Mouse (Mus musculus): ENCODE measurements around the gene Tecpr1.

The Tecpr1 gene

GRCm38 (mm10) chr5:144218061-144218460, 5.4 kb downstream of the Tecpr1 start:
- no peak for DNase-seq (ENCODE audit: extremely low read depth, insufficient read length, low spot score)

- no peak for DNase-seq (ENCODE audit: extremely low read depth, insufficient read length, low spot score)
These were observed 7.4 kb downstream of the Tecpr1 start for GRCm38 (mm10) chr5:144215992-144216391.

- no peak for DNase-seq (ENCODE audit: extremely low read depth, insufficient read length, low spot score)
These were observed 9.0 kb downstream of the Tecpr1 start for GRCm38 (mm10) chr5:144214453-144214852.

GRCm38 (mm10) chr5:144207478-144207877, 15.9 kb downstream of the Tecpr1 start:
- no peak for DNase-seq (ENCODE audit: extremely low read depth, insufficient read length, low spot score)

GRCm38 (mm10) chr5:144206069-144206468, 17.3 kb downstream of the Tecpr1 start:
- DNase-seq (ENCODE audit: extremely low read depth, insufficient read length, low spot score), result no peak

GRCm38 (mm10) chr5:144204911-144205310, 18.5 kb downstream of the Tecpr1 start:
- no peak for DNase-seq (ENCODE audit: extremely low read depth, insufficient read length, low spot score)

- no peak for DNase-seq (ENCODE audit: extremely low read depth, insufficient read length, low spot score)
These were observed 19.1 kb downstream of the Tecpr1 start for GRCm38 (mm10) chr5:144204303-144204702.

GRCm38 (mm10) chr5:144203398-144203959, 19.9 kb downstream of the Tecpr1 start:
- no peak for DNase-seq (ENCODE audit: extremely low read depth, insufficient read length, low spot score)

- DNase-seq (ENCODE audit: extremely low read depth, insufficient read length, low spot score), result no peak
These were observed 21.0 kb downstream of the Tecpr1 start for GRCm38 (mm10) chr5:144202430-144202829.

GRCm38 (mm10) chr5:144200616-144201015, 22.8 kb downstream of the Tecpr1 start:
- no peak for DNase-seq (ENCODE audit: extremely low read depth, insufficient read length, low spot score)

- DNase-seq (ENCODE audit: extremely low read depth, insufficient read length, low spot score), result no peak
These were observed 27.8 kb downstream of the Tecpr1 start for GRCm38 (mm10) chr5:144195567-144195966.

- DNase-seq (ENCODE audit: extremely low read depth, insufficient read length, low spot score), result no peak
These were observed 29.0 kb downstream of the Tecpr1 start for GRCm38 (mm10) chr5:144194416-144194815.

- no peak for DNase-seq (ENCODE audit: extremely low read depth, insufficient read length, low spot score)
These were observed 30.7 kb downstream of the Tecpr1 start for GRCm38 (mm10) chr5:144192673-144193072.

- no peak for DNase-seq (ENCODE audit: extremely low read depth, insufficient read length, low spot score)
These were observed 32.4 kb downstream of the Tecpr1 start for GRCm38 (mm10) chr5:144191026-144191425.

GRCm38 (mm10) chr5:144189950-144190583, 33.3 kb downstream of the Tecpr1 start, which contains the start of gene Bhlha15:
Bhlha15 (plus strand) TSS chr5:144190286.
- no peak for DNase-seq (ENCODE audit: extremely low read depth, insufficient read length, low spot score)

GRCm38 (mm10) chr5:144189327-144189726, 34.1 kb downstream of the Tecpr1 start:
- no peak for DNase-seq (ENCODE audit: extremely low read depth, insufficient read length, low spot score)

- DNase-seq (ENCODE audit: extremely low read depth, insufficient read length, low spot score), result no peak
These were observed 35.0 kb downstream of the Tecpr1 start for GRCm38 (mm10) chr5:144188422-144188821.

- no peak for DNase-seq (ENCODE audit: extremely low read depth, insufficient read length, low spot score)
These were observed 38.9 kb downstream of the Tecpr1 start for GRCm38 (mm10) chr5:144184350-144185045.

GRCm38 (mm10) chr5:144183647-144184335, 39.6 kb downstream of the Tecpr1 start:
- peak; percentile 58 for DNase-seq (ENCODE audit: extremely low read depth, insufficient read length, low spot score)

GRCm38 (mm10) chr5:144183248-144183559, 40.2 kb downstream of the Tecpr1 start:
- no peak for DNase-seq (ENCODE audit: extremely low read depth, insufficient read length, low spot score)

- no peak for DNase-seq (ENCODE audit: extremely low read depth, insufficient read length, low spot score)
These were observed 40.7 kb downstream of the Tecpr1 start for GRCm38 (mm10) chr5:144182542-144183247.

Data from 3134 (cell line).